Mouse (Mus musculus): ENCODE results near the gene Csf2ra. TPM values are rescaled to one million over a fixed set of nuclear protein-coding genes. Genes with fewer than 3 reads are reported as not detected.

Gene Csf2ra
- 84.7 and 110 TPM in 2 replicates for polyA plus RNA-seq (2012; rRNA removed)

GRCm38 (mm10) chr19:61227941-61228701 lies at the start of gene Csf2ra:
TSS of gene Csf2ra (minus strand) at chr19:61228429.

GRCm38 (mm10) chr19:61183590-61183989 lies 44.6 kb downstream of the Csf2ra start, which contains the start of gene Gm6020:
TSS of gene Gm6020 (plus strand) at chr19:61183890.

GRCm38 (mm10) chr19:61175756-61176324 lies 52.4 kb downstream of the Csf2ra start, which contains the start of gene Gm7102:
TSS of gene Gm7102 (minus strand) at chr19:61176309.

Other genes with a start within 250 kb of the Csf2ra start
- gene Zfp950, start 87.6 kb downstream of the Csf2ra start, polyA plus RNA-seq (2012; rRNA removed): 13.5 and 32.8 TPM in 2 replicates
- gene Gm7102, start 52.1 kb downstream of the Csf2ra start, polyA plus RNA-seq (2012; rRNA removed): 0.02 and 0.07 TPM in 2 replicates
- gene Gm6020, start 44.5 kb downstream of the Csf2ra start, polyA plus RNA-seq (2012; rRNA removed): not detected in 2 replicates
- gene Gm21060, start 68.6 kb upstream of the Csf2ra start, polyA plus RNA-seq (2012; rRNA removed): not detected in 2 replicates

Measured in central nervous system, embryonic 11.5 days (tissue).